Mouse (Mus musculus): Measurements from ENCODE around the gene Patj.

- TF ChIP-seq USF1 (IDR thresholded peaks at IDR 0.05; ENCODE audit: low read depth) (no peak), POLR2A (IDR thresholded peaks at IDR 0.05; ENCODE audit: insufficient read length, low read depth) (no peak), CEBPB (IDR thresholded peaks at IDR 0.05; ENCODE audit: insufficient read depth, poor library complexity, severe bottlenecking) (no peak), TCF12 (IDR thresholded peaks at IDR 0.05; ENCODE audit: insufficient read depth, poor library complexity, severe bottlenecking) (no peak), POLR2AphosphoS2 (IDR thresholded peaks at IDR 0.05; ENCODE audit: insufficient read length, low read depth) (no peak), MYOG (IDR thresholded peaks at IDR 0.05; ENCODE audit: control insufficient read depth in 1 of 3, insufficient read depth in 1 of 3, insufficient read length in 2 of 3, low read depth in 2 of 3) (no peak), MAX (IDR thresholded peaks at IDR 0.05; ENCODE audit: low read depth) (no peak), MYOD1 (IDR thresholded peaks at IDR 0.05; ENCODE audit: control insufficient read depth in 1 of 3, insufficient read length in 2 of 3, low read depth in 2 of 3) (no peak)
Measured at GRCm38 (mm10) chr4:98700156-98700555, 304.6 kb downstream of the Patj start.
